Mouse (Mus musculus) layer of hippocampus, postnatal 14 days (tissue): ENCODE results near the gene Mc1r. TPM values are rescaled to one million over a fixed set of nuclear protein-coding genes. Genes with fewer than 3 reads are reported as not detected.

Source experiments
- DNase-seq, 2 experiments: peaks; one replicate each; pipeline ENCODE4 v3.0.0; 2021 to 2022; ENCODE audit warnings: low spot score in 2 of 2, mixed read lengths in 1 of 2
- long read RNA-seq, 2 experiments: library from polyadenylated mRNA; stranded (forward); transcript quantifications; one replicate each; pipeline ENCODE4 v2.0.0; 2021
- total RNA-seq, 2 experiments: library from RNA; stranded (reverse); gene quantifications; 2 replicates each; pipeline ENCODE4 v1.2.3; 2021

Mc1r gene
- under 1 TPM in 1 of 2 experiments, not detected in 1; 0.10 TPM for total RNA-seq
- long read RNA-seq, experiment 1: 0 reads
- long read RNA-seq, experiment 2: 0 reads

DNA sequence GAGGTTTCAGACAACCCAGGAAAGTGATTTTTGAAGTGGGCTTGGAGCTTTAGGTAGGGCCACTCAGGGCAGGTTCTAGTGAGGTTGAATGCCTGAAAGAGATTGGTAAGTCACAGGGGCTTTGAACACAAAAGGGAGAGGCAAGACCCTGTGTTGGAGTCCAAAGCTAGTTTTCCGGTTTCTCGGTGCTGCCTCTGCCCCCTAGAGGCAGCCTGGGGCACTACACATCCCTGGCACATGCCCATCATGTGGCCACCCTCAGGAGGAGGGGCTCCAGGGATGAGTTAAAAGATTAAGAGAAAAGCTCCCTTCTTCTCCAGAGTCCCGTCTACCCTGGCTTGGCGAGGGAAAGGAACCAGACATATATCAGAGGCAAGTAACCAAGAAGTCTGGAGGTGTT is at the start of gene Mc1r:
TSS of gene Mc1r (plus strand) at position 322 of the 400 bp plus-strand sequence.
- peak; percentile 75 to 77 for DNase-seq

DNA sequence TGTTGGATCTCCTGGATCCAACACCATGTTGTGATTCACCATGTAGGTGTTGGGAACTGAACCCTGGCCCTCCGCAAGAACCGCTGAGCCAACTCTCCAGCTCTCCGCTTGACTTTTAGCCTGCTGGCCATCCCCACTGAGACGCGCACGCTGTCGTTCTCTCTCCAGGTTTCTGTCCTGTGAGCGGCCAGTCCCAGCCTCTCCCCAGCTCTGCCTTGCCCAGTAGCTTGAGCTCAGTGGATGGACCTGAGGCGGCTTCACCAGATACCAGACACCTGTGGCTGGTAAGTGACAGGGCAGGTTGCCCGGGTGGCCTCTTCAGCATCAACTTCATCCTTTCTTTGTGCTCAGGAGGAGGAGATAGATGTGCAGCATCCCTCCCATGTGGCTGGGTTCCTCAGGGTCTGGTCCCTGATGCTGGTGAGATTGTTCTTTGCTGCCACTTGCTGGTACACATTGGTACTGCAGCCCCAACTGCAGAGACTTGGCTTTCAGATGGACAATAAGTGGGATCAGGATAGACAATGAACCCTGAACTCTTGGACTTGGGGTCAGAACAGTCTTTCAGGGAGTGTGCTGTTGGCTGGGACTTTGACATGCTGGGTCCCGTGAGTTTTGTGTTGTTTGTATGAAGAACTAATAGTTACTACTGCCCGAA is 45.7 kb upstream of the Mc1r start:
- peak; percentile 84 to 88 for DNase-seq

DNA sequence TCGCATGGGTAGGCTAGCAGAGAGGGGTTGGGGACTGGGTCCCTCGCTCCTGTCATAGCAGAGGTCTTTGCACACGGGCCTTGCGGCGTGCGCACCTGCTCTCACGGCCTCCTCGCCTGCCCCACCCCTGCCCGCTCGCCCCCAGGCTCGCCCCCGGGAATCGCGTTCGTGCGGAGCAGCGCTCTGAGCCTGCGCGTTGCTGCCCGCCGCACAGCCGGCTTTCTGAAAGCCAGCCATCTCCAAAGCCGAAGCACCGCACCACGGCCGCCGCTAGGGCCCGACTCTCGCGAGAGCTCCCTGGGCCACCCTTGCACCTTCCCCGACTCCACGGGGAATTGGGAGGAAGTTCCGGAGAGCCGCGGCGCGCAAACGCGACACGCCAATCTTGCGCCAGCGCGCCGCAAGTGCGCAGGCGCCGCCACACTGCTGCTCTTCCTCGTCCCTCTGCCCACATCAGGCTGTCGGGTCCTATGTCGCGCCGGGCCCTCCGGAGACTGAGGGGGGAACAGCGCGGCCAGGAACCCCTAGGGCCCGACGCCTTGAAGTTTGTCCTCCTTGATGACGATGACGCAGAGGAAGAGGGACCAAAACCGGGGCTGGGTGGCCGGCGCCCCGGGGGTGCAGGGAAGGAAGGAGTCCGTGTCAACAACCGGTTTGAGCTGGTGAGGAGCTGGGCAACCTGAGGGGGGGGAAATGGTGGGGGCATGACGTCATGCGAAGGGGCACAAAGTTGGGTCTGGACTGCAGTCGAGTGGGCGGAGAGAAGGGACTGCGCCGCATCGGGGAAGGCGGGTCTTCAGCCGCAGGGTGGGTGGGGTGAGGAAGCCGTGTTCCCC is 33.3 kb upstream of the Mc1r start, which contains the start of gene Tcf25:
TSS of gene Tcf25 (plus strand) at position 351 of the 836 bp plus-strand sequence.
- DNase-seq: peak; percentile 96

DNA sequence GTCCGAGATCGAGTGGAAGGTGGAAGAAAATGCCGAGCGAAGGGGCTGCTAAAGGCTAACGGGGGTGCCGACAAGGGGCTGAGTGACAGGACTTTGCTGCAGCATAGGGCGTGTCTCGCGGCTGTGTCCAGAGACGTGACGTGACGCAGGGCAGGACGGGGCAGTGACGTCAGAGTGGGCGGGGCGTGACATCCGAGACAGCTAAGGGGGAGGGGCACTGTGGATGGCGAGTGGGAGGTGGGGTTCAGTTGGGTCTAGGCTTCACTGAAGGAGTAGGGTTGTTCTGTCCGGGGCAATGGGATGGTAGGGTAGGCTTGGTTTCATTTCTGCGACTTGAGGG is 32.7 kb upstream of the Mc1r start:
- DNase-seq: peak; percentile 92 to 93

DNA sequence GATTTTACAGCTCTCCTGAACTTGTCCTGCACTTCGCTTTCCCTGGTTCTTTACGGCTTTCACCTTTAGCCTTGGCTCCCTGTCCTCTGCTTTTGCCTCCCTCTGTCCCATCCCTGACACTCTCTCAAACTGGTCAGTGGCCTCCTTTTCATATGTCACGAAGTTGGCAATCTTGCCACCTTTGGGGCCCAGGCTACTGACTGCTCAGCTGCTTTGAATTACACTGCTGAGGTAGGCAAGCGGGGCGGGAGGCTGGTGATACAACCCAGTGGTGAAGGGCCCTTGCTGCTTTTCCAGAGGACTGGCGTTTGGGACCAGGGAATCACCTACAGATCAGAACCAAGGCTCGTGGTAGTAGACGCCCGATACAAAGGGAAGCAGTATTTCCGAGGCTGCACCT is 31.2 kb upstream of the Mc1r start:
- no peak for DNase-seq

DNA sequence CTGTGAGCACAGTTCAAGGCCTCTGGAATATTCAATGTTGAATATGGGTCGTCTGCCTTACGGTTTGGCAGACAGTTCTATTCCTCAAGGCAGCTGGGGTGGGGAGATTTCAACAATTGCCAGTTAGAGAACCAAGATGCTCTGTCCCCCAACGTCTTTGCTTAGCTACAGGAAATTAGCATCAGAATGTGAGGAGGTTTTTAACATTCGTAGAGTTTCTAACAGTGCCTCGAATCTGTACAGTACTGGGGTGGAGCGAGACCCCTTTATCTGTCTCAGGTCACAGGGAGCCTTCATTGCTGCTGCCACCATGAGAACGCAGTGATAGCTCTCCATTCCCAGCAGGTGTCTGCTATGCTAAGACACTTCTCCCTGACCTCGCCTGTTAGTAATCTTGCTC is 30.8 kb upstream of the Mc1r start:
- DNase-seq: no peak

DNA sequence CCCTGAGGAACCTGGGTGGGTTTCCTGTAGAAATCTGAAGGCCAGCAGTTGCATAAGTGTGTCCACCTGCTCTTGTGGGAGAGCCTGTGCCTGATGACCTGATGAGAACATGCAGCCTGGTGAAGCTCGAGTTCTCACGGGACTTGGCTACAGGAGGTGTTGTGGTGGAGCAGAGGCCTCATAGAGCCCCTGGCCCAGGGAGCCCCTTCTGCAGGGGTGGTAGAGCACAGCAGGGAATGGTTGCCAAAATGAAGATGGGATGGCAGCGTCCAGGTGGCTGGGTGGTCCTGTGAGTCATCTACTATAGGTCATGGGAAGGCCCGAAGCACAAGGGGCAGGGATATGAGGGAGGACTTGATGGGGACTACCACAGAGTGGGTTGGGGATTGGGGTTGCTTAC is 25.2 kb upstream of the Mc1r start:
- no peak for DNase-seq

DNA sequence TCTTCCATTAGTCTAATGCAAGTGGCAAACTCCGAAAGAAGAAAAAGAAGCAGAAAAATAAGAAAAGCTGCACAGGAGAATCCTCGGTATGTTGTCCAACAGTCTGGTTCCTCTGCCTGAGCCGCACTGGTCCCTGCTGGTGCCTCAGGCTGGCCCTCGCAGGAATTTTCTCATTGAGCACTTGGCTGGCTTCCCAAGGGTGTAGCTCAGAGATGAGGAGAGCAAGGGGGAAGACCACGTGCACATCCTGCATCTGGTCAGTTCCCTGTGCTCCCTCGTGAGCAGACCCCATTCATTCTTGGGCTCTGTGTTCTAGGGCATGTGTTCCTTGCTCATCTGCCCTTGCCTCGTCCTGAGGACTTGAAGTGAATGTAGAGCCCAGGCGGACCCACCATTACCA is 24.4 kb upstream of the Mc1r start:
- DNase-seq: no peak

DNA sequence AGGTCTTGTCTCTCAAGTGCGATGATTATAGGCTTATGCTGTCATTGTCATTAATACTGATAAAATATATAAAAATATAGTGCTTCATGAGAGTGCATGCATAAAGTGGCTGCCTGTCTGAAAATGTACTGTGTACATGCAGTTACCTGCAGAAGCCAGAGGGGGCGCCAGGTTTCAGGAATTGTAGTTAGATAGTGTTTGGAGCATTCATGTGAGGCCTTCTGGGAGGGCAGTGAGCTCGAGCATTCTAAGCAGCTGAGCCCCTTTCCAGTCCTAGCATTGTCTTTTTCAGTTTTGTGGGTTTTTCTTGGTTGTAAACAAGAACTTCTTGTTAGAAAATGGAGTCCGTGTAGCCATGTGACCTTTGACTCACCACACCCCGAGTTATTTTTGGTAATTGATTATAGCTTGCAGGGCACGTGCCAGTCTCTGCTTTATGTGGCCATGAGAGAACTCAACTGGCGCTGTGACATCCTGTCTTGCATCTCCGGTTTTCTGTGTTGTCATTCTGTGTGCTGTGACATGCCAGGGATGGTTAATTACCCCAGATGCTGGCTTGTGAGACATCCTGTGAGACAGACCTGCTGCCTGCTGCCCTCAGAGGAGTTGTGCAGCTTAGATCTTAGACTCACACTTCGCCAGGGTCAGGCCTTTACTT is 21.9 kb upstream of the Mc1r start:
- no peak for DNase-seq

DNA sequence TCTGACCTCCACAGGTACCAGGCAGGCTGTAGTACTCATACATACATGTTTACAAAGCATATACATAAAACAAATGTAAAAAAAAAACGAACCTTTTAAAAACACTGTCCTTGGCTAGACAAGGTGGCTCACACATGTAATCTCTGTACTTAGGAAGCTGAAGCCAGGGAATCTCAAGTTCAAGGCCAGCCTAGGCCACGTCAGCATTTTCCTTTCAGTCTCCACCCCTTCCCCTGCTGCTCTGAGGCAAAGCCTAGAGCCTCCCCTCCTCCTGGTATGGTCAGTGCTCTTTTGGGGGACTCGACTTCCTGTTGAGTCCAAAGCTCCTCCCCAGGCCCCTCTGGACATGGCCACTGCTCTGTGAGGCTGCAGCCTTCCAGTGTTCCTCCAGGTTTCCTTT is 19.9 kb upstream of the Mc1r start:
- no peak for DNase-seq

DNA sequence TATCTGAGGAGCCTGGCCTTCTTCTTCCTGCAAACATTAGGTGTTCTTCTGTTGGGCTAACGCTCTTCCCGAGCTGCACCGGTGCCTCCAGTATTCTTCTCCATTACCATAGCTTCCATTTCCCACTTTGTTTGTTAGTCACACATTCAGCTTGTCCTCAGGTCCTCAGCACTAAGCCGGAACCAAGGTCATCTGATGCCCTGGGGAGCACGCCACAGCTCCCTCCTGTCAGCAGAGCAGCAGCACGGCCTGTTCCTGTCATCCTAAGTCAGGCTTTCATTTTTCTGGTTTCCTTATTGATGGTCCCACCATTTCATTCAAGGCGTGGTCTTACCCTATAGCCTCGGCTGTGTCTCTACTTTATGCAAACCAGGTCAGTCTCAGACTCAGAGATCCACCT is 19.1 kb upstream of the Mc1r start:
- no peak for DNase-seq

DNA sequence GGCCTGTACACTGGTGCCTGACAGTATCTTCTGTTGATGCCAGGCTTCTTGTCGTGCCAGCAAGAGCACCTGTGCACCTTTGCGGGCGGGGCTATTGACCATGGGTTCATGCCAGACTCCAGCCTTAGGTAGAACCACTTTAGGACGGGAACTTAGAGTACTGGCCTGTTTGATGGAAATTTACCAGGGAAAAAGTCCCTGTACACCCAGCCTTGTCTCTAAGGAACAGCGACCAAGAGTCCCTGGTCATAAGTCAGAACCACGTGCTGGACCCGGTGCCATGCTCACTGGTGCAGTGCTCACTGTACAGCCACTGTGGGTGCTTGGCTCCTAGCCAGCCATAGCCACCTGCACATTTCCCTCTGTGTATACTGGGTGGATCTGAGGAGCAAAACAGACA is 17.9 kb upstream of the Mc1r start:
- no peak for DNase-seq

DNA sequence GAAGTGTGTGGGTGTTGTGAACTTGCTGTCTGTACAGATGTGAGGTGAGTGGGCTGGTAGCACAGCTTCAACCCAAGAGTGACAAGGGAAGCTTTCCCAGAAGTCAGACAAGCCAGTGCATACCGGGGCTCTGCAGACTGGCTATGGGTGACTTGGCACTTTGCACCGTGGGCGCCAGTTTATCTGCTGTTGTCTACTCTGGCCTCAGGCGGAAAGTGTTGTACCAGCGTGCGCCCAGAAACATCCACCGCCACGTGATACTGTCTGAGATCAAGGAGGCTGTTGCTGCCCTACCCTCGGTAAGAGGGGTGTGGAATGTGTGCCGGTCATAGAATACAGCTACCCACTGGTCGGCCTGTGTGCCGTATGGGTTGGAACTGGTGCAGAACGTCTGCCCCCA is 8.6 kb upstream of the Mc1r start:
- DNase-seq: no peak

DNA sequence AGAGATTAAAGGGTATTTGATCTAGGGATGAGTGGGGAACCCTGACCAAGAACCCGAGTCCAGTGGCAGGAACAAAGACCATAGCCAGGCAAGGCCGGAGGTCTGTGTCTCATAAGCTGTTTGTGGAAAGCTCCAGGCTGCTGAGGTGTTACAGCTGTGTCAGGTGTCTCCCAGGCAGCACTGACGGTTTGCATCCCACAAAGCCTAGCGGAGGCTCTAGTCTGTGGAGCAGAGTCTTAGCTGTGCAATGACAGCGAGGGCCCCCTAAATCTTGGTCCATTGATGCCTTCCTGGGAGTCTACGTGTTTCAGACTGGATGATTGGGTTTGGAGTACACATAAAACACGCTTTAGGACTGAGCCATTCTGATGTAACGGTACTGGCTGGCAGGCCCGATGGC is 5.0 kb upstream of the Mc1r start:
- DNase-seq: no peak

DNA sequence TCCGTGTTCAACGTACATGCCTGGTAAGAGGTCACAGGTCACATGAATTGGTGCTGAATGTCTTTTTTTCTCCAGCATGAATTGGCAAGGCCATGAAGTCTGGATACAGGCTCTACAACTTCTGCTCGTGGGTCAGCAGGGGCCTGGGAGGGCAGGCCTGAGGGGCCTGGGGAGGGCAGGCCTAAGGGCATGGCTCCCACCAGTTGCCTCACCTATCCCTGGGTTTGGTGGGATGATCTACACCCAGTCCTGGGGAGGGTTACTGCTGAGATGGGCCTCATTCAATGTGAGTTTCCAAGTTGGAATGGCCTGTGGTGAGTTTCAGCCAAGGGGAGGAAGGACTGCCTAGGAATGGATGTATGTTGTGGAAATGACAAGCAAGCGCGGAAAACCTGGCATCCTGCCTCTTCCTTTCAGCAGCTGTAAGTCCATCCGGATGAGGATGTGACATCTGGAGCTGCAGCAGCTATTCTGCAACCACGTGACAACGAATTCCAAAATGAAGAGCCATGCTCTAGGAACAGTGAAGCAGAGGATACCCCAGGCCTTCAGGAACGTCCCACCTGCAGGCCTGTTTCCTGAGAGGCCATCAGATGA is 4.1 kb upstream of the Mc1r start:
- no peak for DNase-seq

DNA sequence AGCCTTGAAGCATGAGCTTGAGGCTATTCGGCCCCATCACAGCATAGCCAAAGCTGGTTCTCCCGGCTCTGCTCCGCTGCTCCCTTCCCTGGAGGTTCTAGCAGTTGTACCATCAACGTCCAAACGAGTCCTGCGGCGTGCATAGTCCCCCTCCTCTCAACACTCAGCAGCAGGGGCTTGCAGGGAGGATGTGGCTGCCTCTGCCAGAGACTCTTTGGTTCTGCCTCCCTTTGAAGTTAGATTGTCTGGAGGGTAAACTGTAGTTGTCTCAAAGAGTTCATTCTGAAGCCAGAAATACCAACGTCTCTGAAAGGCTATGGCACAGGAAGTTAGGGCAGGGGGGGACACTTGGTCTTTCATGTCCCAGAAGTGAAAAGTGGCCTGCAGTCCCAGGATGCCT is 2.4 kb upstream of the Mc1r start:
- no peak for DNase-seq

DNA sequence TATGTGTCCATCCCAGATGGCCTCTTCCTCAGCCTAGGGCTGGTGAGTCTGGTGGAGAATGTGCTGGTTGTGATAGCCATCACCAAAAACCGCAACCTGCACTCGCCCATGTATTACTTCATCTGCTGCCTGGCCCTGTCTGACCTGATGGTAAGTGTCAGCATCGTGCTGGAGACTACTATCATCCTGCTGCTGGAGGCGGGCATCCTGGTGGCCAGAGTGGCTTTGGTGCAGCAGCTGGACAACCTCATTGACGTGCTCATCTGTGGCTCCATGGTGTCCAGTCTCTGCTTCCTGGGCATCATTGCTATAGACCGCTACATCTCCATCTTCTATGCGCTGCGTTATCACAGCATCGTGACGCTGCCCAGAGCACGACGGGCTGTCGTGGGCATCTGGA is 705 bp downstream of the Mc1r start:
- no peak for DNase-seq

DNA sequence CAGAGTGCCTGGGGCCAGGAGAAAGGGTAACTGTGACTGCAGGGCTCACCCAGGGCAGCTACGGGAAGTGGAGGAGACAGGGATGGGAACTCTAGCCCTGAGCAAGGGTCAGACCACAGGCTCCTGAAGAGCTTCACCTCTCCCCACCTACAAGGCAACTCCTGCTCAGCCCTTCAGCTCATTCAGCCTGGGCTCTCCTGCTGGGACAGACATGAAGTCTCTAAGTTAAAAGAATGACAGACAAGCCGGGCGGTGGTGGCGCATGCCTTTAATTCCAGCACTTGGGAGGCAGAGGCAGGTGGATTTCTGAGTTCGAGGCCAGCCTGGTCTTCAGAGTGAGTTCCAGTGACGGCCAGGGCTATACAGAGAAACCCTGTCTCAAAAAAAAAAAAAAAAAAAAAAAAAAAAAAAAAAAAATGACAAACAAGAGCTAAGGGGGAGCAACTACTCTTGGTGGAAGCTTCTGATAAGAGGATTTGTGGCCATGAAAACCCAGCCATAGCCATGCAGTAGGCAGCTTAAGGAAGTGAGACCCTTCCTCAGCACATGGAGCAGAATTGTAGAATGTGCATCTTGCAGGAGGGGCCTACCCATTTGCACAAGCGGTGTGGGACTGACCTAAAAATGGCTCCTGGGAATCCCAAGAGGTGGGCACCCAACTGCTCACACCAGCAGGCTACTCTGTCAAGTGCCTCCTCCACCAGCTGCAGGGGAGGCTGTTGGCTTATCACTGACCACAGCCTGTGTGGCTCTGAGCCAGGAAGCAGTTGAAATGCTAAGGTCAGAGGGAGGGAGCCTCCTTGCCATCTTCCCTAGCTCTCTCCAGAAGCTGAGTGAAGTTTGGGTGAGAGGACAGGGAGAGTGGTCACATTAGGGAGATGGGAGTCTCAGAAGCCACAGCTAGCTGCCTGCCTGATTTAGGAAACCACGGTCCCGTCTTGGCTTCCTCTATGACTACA is 2.0 kb downstream of the Mc1r start:
- no peak for DNase-seq

DNA sequence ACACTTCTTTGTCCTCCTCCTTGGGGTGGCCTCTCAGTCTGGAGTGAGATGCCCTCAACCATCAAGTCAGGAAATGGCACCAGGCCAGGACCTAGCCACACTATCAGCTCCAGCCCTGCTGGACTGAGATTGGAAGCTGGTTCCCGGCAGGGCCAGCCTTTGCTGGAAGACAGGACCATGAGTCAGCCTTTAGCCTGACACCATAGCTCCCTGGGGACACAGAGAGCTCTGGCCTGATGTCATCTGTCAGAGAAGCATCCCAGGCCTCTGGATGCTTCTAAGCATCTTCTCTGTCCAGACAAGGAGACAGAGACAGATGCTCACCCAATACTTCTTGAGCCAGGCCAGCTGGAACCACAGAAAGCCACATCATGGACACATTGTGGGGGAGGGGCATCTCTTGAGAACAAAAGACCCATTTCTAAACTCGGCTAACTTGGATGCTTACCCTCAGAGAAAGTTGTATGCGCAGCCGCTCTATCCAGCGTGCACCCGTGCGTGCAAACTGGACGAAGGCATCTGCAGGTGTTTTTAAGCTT is 3.2 kb downstream of the Mc1r start:
- DNase-seq: peak in 1 of 2 experiments; percentile 58

DNA sequence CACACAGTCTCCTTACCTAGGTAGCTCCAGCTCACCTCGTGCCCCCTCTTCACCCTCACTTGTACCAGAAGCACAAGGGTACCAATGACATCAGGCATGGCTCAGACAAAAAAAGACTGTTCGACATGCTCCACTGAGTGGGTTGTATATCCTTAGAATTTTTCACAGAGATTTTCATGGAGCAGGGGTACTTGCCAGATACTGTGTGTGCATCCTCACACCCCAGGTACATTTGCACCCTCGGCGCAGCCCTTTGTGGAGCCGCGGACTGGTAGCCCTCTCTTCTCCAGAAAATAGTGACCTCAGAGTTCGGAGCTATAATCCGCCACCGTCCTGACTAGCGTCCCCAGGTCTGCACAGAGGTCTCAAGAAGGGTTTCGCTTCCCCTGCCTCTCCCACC is 3.9 kb downstream of the Mc1r start:
- peak in 1 of 2 experiments; percentile 38 for DNase-seq
